Mouse (Mus musculus) heart, embryonic 10.5 days (tissue): ENCODE data around the gene Ttll6. TPM values are rescaled to one million over a fixed set of nuclear protein-coding genes. Genes with fewer than 3 reads are reported as not detected.
A peak's percentile ranks its signal among the peaks of the same experiment; 100 is the strongest.

Source experiments
- DNase-seq: peaks from one replicate; pipeline ENCODE4 v3.0.0-alpha.2; 2017; ENCODE audit warnings: low spot score
- H3K27ac ChIP-seq: fragments of 300-500 bp; sonication (generic); 2 replicates; pipeline ENCODE4 v1.5.1; 2016; ENCODE audit warnings: mild to moderate bottlenecking
- H3K27me3 ChIP-seq: fragments of 300-500 bp; sonication (generic); 2 replicates; pipeline ENCODE4 v1.6.1; 2016; ENCODE audit warnings: mild to moderate bottlenecking; ENCODE audit not compliant: poor library complexity, insufficient read depth, severe bottlenecking
- H3K36me3 ChIP-seq: fragments of 300-500 bp; sonication (generic); 2 replicates; pipeline ENCODE4 v1.6.1; 2016; ENCODE audit warnings: mild to moderate bottlenecking, moderate library complexity
- H3K4me1 ChIP-seq: fragments of 300-500 bp; sonication (generic); 2 replicates; pipeline ENCODE4 v1.6.1; 2016; ENCODE audit warnings: mild to moderate bottlenecking
- H3K4me3 ChIP-seq: fragments of 300-500 bp; sonication (generic); 2 replicates; pipeline ENCODE4 v1.5.1; 2016; ENCODE audit warnings: mild to moderate bottlenecking, moderate library complexity
- H3K9me3 ChIP-seq: fragments of 300-500 bp; sonication (generic); 2 replicates; pipeline ENCODE4 v1.6.1; 2016; ENCODE audit warnings: mild to moderate bottlenecking, moderate library complexity
- WGBS: fragments of 180-500 bp; shearing (Covaris S2); methylation state at CpG from one replicate; pipeline ENCODE4 v1.1.7; 2016; 5-methylcytosine and 5-hydroxymethylcytosine counted together
- polyA plus RNA-seq: library from polyadenylated mRNA; unstranded; fragments of >200 nt; fragmentation: Nextera tagmentation; extraction: Ambion mirVana; gene quantifications from 2 replicates; pipeline ENCODE4 v1.2.1, GENCODE M21; 2016

Gene Ttll6
- polyA plus RNA-seq, 1 experiment from 2014 or later, result not detected

- Histone ChIP-seq H3K27ac (no peak overlapping the region), H3K4me1 (peaks cover 5% of the 10 kb centered on the region), H3K9me3 (no peaks in the 10 kb centered on the region), H3K27me3 (peaks cover 100% of the 10 kb centered on the region), H3K4me3 (peak overlapping the region; percentile 32; the same call in 1 of the 2 replicates), H3K36me3 (no peaks in the 10 kb centered on the region)
- under 1% methylated on average over 25 of the region's 25 CpGs for WGBS
- DNase-seq, result no peak
These were observed 39.1 kb downstream of the Ttll6 start for GRCm38 (mm10) chr11:96172511-96173287.

- WGBS, result 2% methylated on average over 16 of the region's 16 CpGs
- no peaks in the 10 kb centered on the region for H3K36me3 ChIP-seq
- DNase-seq, result no peak
- no peaks in the 10 kb centered on the region for H3K9me3 ChIP-seq
- H3K27me3 ChIP-seq, result peaks cover 100% of the 10 kb centered on the region
- H3K4me3 ChIP-seq, result peak overlapping the region; percentile 32; the same call in 1 of the 2 replicates
- H3K4me1 ChIP-seq, result peaks cover 5% of the 10 kb centered on the region
- no peak overlapping the region for H3K27ac ChIP-seq
These were observed 39.8 kb downstream of the Ttll6 start for GRCm38 (mm10) chr11:96173288-96173840.

GRCm38 (mm10) chr11:96174881-96175280 lies 41.3 kb downstream of the Ttll6 start:
- no peak overlapping the region for H3K4me3 ChIP-seq
- under 1% methylated on average over 6 of the region's 6 CpGs for WGBS
- DNase-seq, result no peak

GRCm38 (mm10) chr11:96175511-96175910 lies 41.9 kb downstream of the Ttll6 start:
- Histone ChIP-seq H3K9me3 (no peaks in the 10 kb centered on the region), H3K4me1 (peaks cover 5% of the 10 kb centered on the region), H3K4me3 (no peak overlapping the region), H3K27me3 (peaks cover 100% of the 10 kb centered on the region), H3K36me3 (no peaks in the 10 kb centered on the region), H3K27ac (no peak overlapping the region)
- WGBS, result under 1% methylated on average over 17 of the region's 17 CpGs
- DNase-seq, result no peak

More at GRCm38 (mm10) chr11:96174881-96175280, 41.3 kb downstream of the Ttll6 start:
- Histone ChIP-seq H3K9me3 (no peaks in the 10 kb centered on the region), H3K4me1 (peaks cover 5% of the 10 kb centered on the region), H3K27ac (no peak overlapping the region), H3K36me3 (no peaks in the 10 kb centered on the region), H3K27me3 (peaks cover 100% of the 10 kb centered on the region)

- Histone ChIP-seq H3K4me1 (peaks cover 5% of the 10 kb centered on the region), H3K9me3 (no peaks in the 10 kb centered on the region), H3K4me3 (no peak overlapping the region), H3K27ac (no peak overlapping the region), H3K36me3 (no peaks in the 10 kb centered on the region), H3K27me3 (peaks cover 100% of the 10 kb centered on the region)
- no peak for DNase-seq
- 3% methylated on average over 9 of the region's 9 CpGs for WGBS
These were observed 42.5 kb downstream of the Ttll6 start for GRCm38 (mm10) chr11:96175951-96176530.

GRCm38 (mm10) chr11:96176841-96177240 lies 43.3 kb downstream of the Ttll6 start:
- DNase-seq, result no peak
- WGBS, result 2% methylated on average over 10 of the region's 10 CpGs

GRCm38 (mm10) chr11:96177546-96178174 lies 44.1 kb downstream of the Ttll6 start:
- DNase-seq, result no peak
- WGBS, result under 1% methylated on average over 27 of the region's 27 CpGs
- no peaks in the 10 kb centered on the region; the same call in 1 of the 2 replicates for H3K9me3 ChIP-seq
- H3K4me3 ChIP-seq, result no peak overlapping the region
- no peaks in the 10 kb centered on the region for H3K36me3 ChIP-seq
- H3K27me3 ChIP-seq, result peaks cover 100% of the 10 kb centered on the region
- no peak overlapping the region for H3K27ac ChIP-seq
- H3K4me1 ChIP-seq, result peaks cover 5% of the 10 kb centered on the region

More at GRCm38 (mm10) chr11:96176841-96177240, 43.3 kb downstream of the Ttll6 start:
- Histone ChIP-seq H3K27me3 (peaks cover 100% of the 10 kb centered on the region), H3K4me3 (no peak overlapping the region), H3K36me3 (no peaks in the 10 kb centered on the region), H3K4me1 (peaks cover 5% of the 10 kb centered on the region), H3K9me3 (no peaks in the 10 kb centered on the region), H3K27ac (no peak overlapping the region)

GRCm38 (mm10) chr11:96178356-96178755 lies 44.8 kb downstream of the Ttll6 start:
- H3K36me3 ChIP-seq, result no peaks in the 10 kb centered on the region
- H3K4me1 ChIP-seq, result no peaks in the 10 kb centered on the region
- peaks cover 100% of the 10 kb centered on the region for H3K27me3 ChIP-seq
- 3% methylated on average over 8 of the region's 8 CpGs for WGBS
- no peak overlapping the region for H3K27ac ChIP-seq
- no peak overlapping the region for H3K4me3 ChIP-seq
- H3K9me3 ChIP-seq, result no peaks in the 10 kb centered on the region; the same call in 1 of the 2 replicates
- no peak for DNase-seq

- Histone ChIP-seq H3K4me1 (no peaks in the 10 kb centered on the region), H3K27me3 (peaks cover 100% of the 10 kb centered on the region), H3K27ac (no peak overlapping the region), H3K4me3 (no peak overlapping the region), H3K9me3 (no peaks in the 10 kb centered on the region; the same call in 1 of the 2 replicates), H3K36me3 (no peaks in the 10 kb centered on the region)
- DNase-seq, result no peak
- WGBS, result under 1% methylated on average over 6 of the region's 6 CpGs
These were observed 45.4 kb downstream of the Ttll6 start for GRCm38 (mm10) chr11:96178911-96179503.

GRCm38 (mm10) chr11:96181061-96181460 lies 47.5 kb downstream of the Ttll6 start:
- Histone ChIP-seq H3K36me3 (no peaks in the 10 kb centered on the region), H3K9me3 (no peaks in the 10 kb centered on the region; the same call in 1 of the 2 replicates), H3K4me3 (no peak overlapping the region), H3K4me1 (no peaks in the 10 kb centered on the region), H3K27ac (no peak overlapping the region), H3K27me3 (peaks cover 100% of the 10 kb centered on the region)
- WGBS, result 22% methylated on average over 4 of the region's 4 CpGs
- no peak for DNase-seq

- no peaks in the 10 kb centered on the region for H3K36me3 ChIP-seq
- DNase-seq, result no peak
These were observed 50.6 kb downstream of the Ttll6 start for GRCm38 (mm10) chr11:96184233-96184632.

GRCm38 (mm10) chr11:96187321-96187720 lies 53.7 kb downstream of the Ttll6 start:
- 27% methylated on average over 4 of the region's 4 CpGs for WGBS
- Histone ChIP-seq H3K4me1 (no peaks in the 10 kb centered on the region), H3K27me3 (peaks cover 100% of the 10 kb centered on the region), H3K9me3 (no peaks in the 10 kb centered on the region; the same call in 1 of the 2 replicates), H3K36me3 (no peaks in the 10 kb centered on the region), H3K4me3 (no peak overlapping the region), H3K27ac (no peak overlapping the region)
- no peak for DNase-seq

More at GRCm38 (mm10) chr11:96184233-96184632, 50.6 kb downstream of the Ttll6 start:
- Histone ChIP-seq H3K27me3 (peaks cover 100% of the 10 kb centered on the region), H3K9me3 (no peaks in the 10 kb centered on the region; the same call in 1 of the 2 replicates), H3K27ac (no peak overlapping the region), H3K4me3 (no peak overlapping the region), H3K4me1 (no peaks in the 10 kb centered on the region)
